Mouse (Mus musculus) myocyte (in vitro differentiated cells): ENCODE results near the gene Map2k5.

ENCODE experiments used
- MAX ChIP-seq: IDR thresholded peaks from one replicate; pipeline ENCODE4 v1.6.1; 2011; ENCODE audit warnings: low read depth, mild to moderate bottlenecking, control low read depth
- SRF ChIP-seq: IDR thresholded peaks from one replicate; pipeline ENCODE4 v1.6.1; 2011; ENCODE audit warnings: low read depth; ENCODE audit not compliant: control insufficient read depth, insufficient read length

DNA sequence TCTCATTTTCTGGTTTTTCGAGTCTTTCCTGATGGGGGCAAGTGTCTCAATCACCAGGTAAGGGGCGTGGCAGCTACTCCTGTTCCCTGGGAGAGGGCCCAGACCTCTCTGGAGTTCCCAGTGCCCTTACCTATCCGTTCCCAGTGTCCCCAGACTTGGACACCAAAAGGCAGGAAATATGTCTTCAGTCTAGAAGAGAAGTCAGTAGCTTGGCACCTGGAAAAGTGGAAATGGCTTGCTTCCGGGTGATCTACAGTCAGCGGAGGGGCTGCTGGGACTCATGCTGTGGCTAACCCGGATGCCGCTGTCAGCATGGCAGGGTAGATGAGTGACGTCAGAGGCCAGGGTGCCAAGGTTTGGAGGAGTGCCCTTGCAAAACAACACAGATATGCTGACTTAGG lies 248.1 kb downstream of the Map2k5 start:
- TF ChIP-seq SRF = no peak
- no peak for TF ChIP-seq MAX
